Mouse (Mus musculus) bone marrow, adult 2 months (tissue): ENCODE data around the gene Sdr39u1.

ENCODE experiments used
- CTCF ChIP-seq: fragments of 200-500 bp; IDR thresholded peaks from 2 replicates; pipeline ENCODE4 v1.5.1; 2011; ENCODE audit warnings: low read length, control low read depth; ENCODE audit not compliant: control insufficient read depth, insufficient read depth
- POLR2A ChIP-seq: fragments of 200-500 bp; IDR thresholded peaks from 2 replicates; pipeline ENCODE4 v1.6.1; 2011; ENCODE audit warnings: low read depth, mild to moderate bottlenecking, control low read depth, low read length, borderline replicate concordance; ENCODE audit not compliant: control insufficient read depth

DNA sequence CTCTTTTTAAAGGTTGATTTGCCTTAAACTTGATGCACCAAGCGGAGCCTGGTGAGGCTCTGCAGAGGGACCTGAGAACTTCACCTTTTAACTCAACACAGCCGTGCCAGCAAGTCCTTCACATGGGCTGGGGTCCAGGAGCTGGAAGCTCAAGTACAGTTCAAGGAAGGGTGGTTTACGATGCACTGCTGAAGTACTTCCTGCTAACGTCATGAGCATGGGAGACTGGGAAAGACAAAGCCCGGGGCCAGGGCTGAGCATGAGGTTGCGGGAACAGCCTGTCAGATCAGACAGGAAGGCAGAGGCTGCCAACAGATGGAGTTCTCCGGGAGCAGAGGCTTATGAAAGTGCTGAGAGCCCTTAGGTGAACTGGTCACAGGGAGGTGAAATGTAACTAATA lies 33.5 kb upstream of the Sdr39u1 start:
- TF ChIP-seq POLR2A (no peak), CTCF (no peak)
